Mouse (Mus musculus) forebrain, embryonic 10.5 days (tissue): ENCODE results near the gene Tmem183a. TPM values are rescaled to one million over a fixed set of nuclear protein-coding genes. Genes with fewer than 3 reads are reported as not detected.

ENCODE experiments used
- DNase-seq: peaks from one replicate; pipeline ENCODE4 v3.0.0-alpha.2; 2017; ENCODE audit warnings: low spot score; ENCODE audit errors: extremely low spot score
- H3K27ac ChIP-seq: fragments of 300-500 bp; sonication (generic); 2 replicates; pipeline ENCODE4 v1.5.1; 2016; ENCODE audit warnings: mild to moderate bottlenecking
- H3K27me3 ChIP-seq: fragments of 300-500 bp; sonication (generic); 2 replicates; pipeline ENCODE4 v1.6.1; 2016; ENCODE audit warnings: mild to moderate bottlenecking; ENCODE audit not compliant: poor library complexity, severe bottlenecking
- H3K36me3 ChIP-seq: fragments of 300-500 bp; sonication (generic); replicated peaks from 2 replicates; pipeline ENCODE4 v1.6.1; 2016; ENCODE audit warnings: mild to moderate bottlenecking, moderate library complexity
- H3K4me1 ChIP-seq: fragments of 300-500 bp; sonication (generic); 2 replicates; pipeline ENCODE4 v1.6.1; 2016
- H3K4me3 ChIP-seq: fragments of 300-500 bp; sonication (generic); 2 replicates; pipeline ENCODE4 v1.5.1; 2016; ENCODE audit warnings: mild to moderate bottlenecking, moderate library complexity
- H3K9me3 ChIP-seq: fragments of 300-500 bp; sonication (generic); 2 replicates; pipeline ENCODE4 v1.6.1; 2016; ENCODE audit warnings: mild to moderate bottlenecking, moderate library complexity
- WGBS: fragments of 180-500 bp; shearing (Covaris S2); methylation state at CpG from one replicate; pipeline ENCODE4 v1.1.7; 2016; 5-methylcytosine and 5-hydroxymethylcytosine counted together
- polyA plus RNA-seq: library from polyadenylated mRNA; unstranded; fragments of >200 nt; fragmentation: Nextera tagmentation; extraction: Ambion mirVana; gene quantifications from 2 replicates; pipeline ENCODE4 v1.2.1, GENCODE M21; 2016

Gene Tmem183a
- polyA plus RNA-seq = 134 and 136 TPM in 2 replicates

DNA sequence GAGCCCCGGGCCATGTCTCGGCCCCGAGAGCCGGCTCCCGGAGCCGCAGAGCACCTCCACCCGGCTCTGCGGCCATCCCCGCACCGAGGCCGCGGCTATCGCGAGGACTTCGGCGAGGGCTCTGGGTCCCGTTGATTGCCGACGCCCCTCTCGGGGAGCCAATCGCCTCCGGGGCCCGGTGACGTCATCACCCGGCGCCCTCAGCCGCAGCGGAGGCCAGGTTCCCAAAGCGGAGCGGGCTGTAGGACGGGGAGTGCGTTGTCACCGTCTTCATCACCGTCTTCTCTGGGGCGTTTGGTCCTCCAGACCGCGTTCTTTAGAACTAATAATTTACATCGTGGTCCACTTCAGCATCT, at the start of gene Tmem183a:
TSS of gene Tmem183a (minus strand) at position 123 of the 356 bp plus-strand sequence.
- peaks cover 38% of the 10 kb centered on the region for H3K36me3 ChIP-seq
- no peaks in the 10 kb centered on the region for H3K27me3 ChIP-seq
- H3K9me3 ChIP-seq = no peaks in the 10 kb centered on the region
- H3K27ac ChIP-seq = peak within 1 kb of the TSS; percentile 96
- H3K4me1 ChIP-seq = peaks cover 13% of the 10 kb centered on the region
- under 1% methylated on average over 38 of the region's 38 CpGs for WGBS
- peak within 1 kb of the TSS; percentile 93 for H3K4me3 ChIP-seq
- peak; percentile 94 for DNase-seq

DNA sequence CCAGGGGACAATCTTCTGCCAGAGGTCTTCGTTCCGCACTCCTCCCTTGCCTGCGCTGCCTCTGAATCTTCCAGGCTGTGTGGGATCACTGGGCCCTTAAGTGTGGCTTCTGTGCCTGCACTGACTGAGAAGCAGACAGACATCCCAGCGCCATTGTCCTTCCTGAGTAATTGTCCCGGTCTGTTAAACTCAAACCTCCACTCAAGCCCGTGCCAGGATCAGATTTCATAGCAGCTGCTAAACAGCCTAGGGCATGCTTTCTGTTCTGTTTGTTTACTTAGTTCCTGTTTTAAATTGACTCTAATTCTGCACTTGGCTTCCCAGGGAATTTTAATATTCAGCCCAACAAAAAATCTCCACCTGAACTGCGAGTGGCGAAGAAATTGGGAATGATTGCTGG, 46.3 kb upstream of the Tmem183a start:
- Histone ChIP-seq H3K4me1 (peaks cover 23% of the 10 kb centered on the region), H3K27me3 (no peaks in the 10 kb centered on the region), H3K9me3 (no peaks in the 10 kb centered on the region), H3K36me3 (peaks cover 48% of the 10 kb centered on the region), H3K4me3 (no peak overlapping the region), H3K27ac (no peak overlapping the region)
- WGBS = 87% methylated on average over 8 of the region's 8 CpGs
- DNase-seq = no peak

DNA sequence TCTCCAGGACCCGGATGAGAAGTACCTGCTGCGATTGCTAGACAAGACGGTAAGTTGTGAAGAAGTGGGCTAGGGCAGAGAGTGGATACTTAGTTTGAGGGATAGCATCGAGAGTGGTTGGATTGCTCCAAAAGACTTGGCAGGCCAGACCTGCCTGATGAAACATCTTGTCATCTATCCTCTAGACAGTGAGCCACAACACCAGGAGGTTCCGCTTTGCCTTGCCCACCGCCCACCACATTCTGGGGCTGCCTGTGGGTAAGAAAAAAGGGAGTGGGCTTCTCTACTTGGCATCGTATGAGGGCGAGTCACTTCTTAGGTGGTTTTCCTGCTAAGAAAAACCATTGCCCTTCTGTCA, 44.6 kb upstream of the Tmem183a start:
- DNase-seq = no peak
- Histone ChIP-seq H3K4me3 (peak overlapping the region; percentile 82), H3K4me1 (peaks cover 23% of the 10 kb centered on the region), H3K36me3 (peaks cover 41% of the 10 kb centered on the region), H3K27ac (peak overlapping the region; percentile 88), H3K27me3 (no peaks in the 10 kb centered on the region), H3K9me3 (no peaks in the 10 kb centered on the region)
- whole genome bisulfite sequencing = 43% methylated on average over 8 of the region's 8 CpGs

DNA sequence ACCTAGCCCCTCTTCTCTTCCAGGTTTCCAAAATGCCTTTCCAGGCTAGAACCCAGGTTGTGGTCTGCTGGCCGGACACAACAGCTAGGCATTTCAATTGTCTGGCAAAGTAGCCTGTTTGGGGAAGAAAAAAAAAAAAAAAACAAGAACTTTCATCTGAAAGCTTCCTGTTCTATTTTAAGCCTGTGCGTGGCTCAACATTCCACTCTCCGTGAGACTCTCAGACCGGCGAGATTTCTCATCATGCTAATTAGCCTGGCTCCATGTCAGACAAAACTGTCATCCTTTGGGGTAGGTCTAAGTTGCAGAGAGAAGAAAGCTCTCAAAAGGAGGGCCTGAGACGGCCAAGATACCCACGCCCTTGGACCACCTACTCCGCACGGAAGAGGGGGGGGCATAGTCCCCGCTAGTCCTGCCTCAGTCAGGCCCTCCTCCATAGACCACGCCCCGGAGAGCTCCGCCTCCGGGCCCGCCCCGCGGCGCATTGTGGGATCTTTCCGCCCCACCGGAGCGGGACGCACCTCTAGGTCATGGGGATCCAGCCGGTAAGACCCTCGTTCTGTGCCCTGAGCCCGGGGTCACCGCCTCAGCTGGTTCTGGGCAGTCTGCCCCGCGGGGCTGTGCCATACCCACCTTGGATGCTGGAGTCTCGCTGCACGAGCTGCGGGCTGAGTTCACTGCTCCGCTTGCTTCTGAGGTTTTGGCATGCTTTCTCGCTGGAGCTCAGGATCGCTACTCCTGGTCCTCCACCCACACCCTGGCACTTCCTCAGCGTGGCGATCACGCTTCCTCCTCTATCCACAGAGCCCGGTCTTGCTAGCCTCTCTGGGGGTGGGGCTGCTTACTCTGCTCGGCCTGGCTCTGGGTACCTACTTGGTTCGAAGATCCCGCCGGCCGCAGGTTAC, 44.0 kb upstream of the Tmem183a start, which contains the start of gene Cyb5r1:
TSS of gene Cyb5r1 (plus strand) at position 51 of the 905 bp plus-strand sequence.
- DNase-seq = peak; percentile 87
- WGBS = 3% methylated on average over 43 of the region's 43 CpGs
- H3K36me3 ChIP-seq = peaks cover 34% of the 10 kb centered on the region
- peak within 1 kb of the TSS; percentile 88 for H3K27ac ChIP-seq
- H3K4me3 ChIP-seq = peak within 1 kb of the TSS; percentile 82
- no peaks in the 10 kb centered on the region for H3K27me3 ChIP-seq
- H3K4me1 ChIP-seq = peaks cover 23% of the 10 kb centered on the region
- H3K9me3 ChIP-seq = no peaks in the 10 kb centered on the region

GRCm38 (mm10) chr1:134399735-134400134, 38.0 kb upstream of the Tmem183a start:
- no peak overlapping the region for H3K27ac ChIP-seq
- no peak for DNase-seq
- H3K4me1 ChIP-seq = no peaks in the 10 kb centered on the region
- no peak overlapping the region for H3K4me3 ChIP-seq
- no peaks in the 10 kb centered on the region for H3K36me3 ChIP-seq
- H3K27me3 ChIP-seq = no peaks in the 10 kb centered on the region
- WGBS = 62% methylated on average over 5 of the region's 5 CpGs
- H3K9me3 ChIP-seq = no peaks in the 10 kb centered on the region

DNA sequence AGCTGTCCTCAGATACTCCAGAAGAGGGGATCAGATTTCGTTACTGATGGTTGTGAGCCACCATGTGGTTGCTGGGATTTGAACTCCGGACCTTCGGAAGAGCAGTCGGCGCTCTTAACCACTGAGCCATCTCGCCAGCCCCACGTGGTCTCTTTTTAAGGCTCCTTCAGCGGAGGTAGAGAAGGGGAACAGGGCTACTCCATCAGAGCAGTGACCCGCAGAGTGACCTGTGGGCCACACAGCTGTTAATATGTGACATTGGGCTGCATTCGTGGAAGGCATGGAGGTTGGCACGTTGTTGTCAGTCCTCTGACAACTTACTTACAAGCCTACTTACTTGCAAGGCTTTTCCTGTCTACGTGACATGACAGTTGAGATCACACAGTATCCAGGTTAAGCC, 36.4 kb upstream of the Tmem183a start:
- WGBS = 89% methylated on average over 12 of the region's 12 CpGs

DNA sequence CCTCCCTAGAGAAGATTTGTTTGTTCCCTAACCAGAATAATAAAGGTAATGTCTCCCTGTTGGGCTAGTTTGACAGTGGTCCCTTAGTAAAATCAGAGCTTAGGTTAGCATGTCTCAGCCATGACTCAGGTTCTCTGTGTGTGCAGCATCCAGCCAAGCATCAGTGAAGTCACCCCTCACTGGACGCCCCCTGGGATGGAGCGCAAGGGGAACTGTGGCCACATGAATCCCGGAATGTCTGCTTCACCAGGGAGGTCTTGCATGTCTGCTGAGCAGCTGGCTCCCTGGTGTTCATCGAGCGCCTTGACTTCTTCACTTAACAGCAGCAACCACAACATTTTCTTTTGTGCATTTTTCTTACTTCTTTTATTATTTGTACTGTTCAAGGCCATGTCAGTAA, 32.0 kb upstream of the Tmem183a start:
- Histone ChIP-seq H3K36me3 (no peaks in the 10 kb centered on the region), H3K27ac (no peak overlapping the region), H3K4me3 (no peak overlapping the region), H3K4me1 (no peaks in the 10 kb centered on the region), H3K9me3 (no peaks in the 10 kb centered on the region), H3K27me3 (no peaks in the 10 kb centered on the region)
- no peak for DNase-seq
- WGBS = 62% methylated on average over 5 of the region's 5 CpGs

More for the DNA sequence above, 36.4 kb upstream of the Tmem183a start:
- Histone ChIP-seq H3K4me3 (no peak overlapping the region), H3K4me1 (no peaks in the 10 kb centered on the region), H3K27ac (no peak overlapping the region), H3K36me3 (no peaks in the 10 kb centered on the region), H3K27me3 (no peaks in the 10 kb centered on the region), H3K9me3 (no peaks in the 10 kb centered on the region)
- DNase-seq = no peak

- no peak for DNase-seq
- Histone ChIP-seq H3K4me1 (peaks cover 14% of the 10 kb centered on the region), H3K27me3 (no peaks in the 10 kb centered on the region; the same call in 1 of the 2 replicates), H3K9me3 (no peaks in the 10 kb centered on the region; the same call in 1 of the 2 replicates), H3K36me3 (no peaks in the 10 kb centered on the region), H3K27ac (no peak within 1 kb of the TSS), H3K4me3 (no peak within 1 kb of the TSS)
- 93% methylated on average over 1 of the region's 1 CpGs for WGBS
Measured at GRCm38 (mm10) chr1:134385666-134386065, 23.9 kb upstream of the Tmem183a start, which contains the start of gene 4933406M09Rik. Gene 4933406M09Rik, plus strand, starts transcription at chr1:134385940.

GRCm38 (mm10) chr1:134385176-134385575, 23.4 kb upstream of the Tmem183a start:
- H3K27ac ChIP-seq = no peak overlapping the region
- no peaks in the 10 kb centered on the region for H3K36me3 ChIP-seq
- H3K4me3 ChIP-seq = no peak overlapping the region
- DNase-seq = no peak
- H3K4me1 ChIP-seq = peaks cover 14% of the 10 kb centered on the region
- no peaks in the 10 kb centered on the region; the same call in 1 of the 2 replicates for H3K9me3 ChIP-seq
- no peaks in the 10 kb centered on the region; the same call in 1 of the 2 replicates for H3K27me3 ChIP-seq

GRCm38 (mm10) chr1:134384581-134384980, 22.8 kb upstream of the Tmem183a start:
- Histone ChIP-seq H3K4me1 (peaks cover 14% of the 10 kb centered on the region), H3K36me3 (no peaks in the 10 kb centered on the region), H3K27me3 (no peaks in the 10 kb centered on the region; the same call in 1 of the 2 replicates), H3K9me3 (no peaks in the 10 kb centered on the region; the same call in 1 of the 2 replicates), H3K27ac (no peak overlapping the region), H3K4me3 (no peak overlapping the region)
- no peak for DNase-seq
- 83% methylated on average over 4 of the region's 4 CpGs for WGBS

DNA sequence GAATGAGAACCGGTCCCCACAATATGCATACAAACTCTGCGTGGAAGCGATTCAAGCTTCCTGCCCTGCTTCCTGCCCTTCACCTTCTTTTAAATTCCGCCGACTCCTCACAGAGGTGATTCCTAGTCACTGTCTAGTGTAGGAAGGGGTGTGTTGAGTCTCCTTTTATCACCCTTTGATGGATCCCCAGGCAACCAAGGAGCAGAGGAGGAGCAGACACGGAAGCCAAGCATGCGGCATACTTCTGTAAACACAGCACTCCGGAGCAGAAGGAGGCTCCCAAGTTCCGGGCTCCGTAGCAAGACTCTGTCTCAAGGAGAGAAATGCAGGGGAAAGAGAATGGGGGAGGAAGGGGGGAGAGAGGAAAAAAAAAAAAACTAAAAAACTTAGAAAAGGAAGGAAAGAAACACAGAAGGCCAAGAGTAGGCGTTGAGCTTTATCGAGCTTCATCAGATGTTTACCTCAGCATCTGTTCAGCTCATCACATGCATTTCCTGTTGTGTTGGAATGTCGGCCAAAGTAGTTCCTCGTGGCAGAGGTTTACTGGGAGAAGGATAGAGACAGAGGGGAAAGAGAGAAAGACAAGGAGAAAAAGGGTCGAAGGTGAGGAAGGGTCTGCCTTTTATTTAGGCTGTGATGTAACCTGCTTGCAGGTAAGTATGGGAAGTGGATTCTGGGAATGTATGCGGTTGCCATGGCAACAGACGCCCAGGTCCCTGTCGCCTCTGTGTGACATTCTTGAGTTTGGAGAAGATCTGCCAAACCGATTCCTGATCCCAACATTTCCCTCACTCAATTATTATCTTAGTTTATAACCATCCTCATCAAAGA, 20.2 kb upstream of the Tmem183a start:
- no peaks in the 10 kb centered on the region; the same call in 1 of the 2 replicates for H3K27me3 ChIP-seq
- H3K36me3 ChIP-seq = no peaks in the 10 kb centered on the region
- H3K27ac ChIP-seq = no peak overlapping the region
- 17% methylated on average over 19 of the region's 19 CpGs for WGBS
- H3K4me3 ChIP-seq = peak overlapping the region; percentile 43
- H3K9me3 ChIP-seq = no peaks in the 10 kb centered on the region; the same call in 1 of the 2 replicates
- no peak for DNase-seq
- peaks cover 14% of the 10 kb centered on the region for H3K4me1 ChIP-seq

DNA sequence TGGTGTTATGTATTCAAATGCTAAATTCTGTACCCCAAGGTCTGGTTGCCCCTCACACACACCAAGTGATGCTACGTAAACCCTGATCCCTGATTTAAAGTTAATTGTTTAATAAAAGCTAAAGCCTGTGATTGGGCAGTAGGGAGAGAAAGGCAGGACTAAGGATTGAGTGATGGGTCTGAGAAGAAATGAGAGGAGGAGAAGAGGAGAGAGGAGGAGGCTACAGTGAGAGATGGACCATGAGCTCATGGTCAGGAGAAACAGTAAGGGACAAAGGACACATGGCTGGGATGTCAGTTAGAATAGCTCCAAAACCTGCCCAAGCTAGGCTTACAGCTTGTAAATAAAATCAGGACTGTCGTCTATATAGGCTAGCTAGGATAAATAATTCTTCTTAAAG, 19.3 kb upstream of the Tmem183a start:
- H3K4me1 ChIP-seq = peaks cover 14% of the 10 kb centered on the region
- 88% methylated on average over 2 of the region's 2 CpGs for WGBS

More for the DNA sequence above, 19.3 kb upstream of the Tmem183a start:
- H3K27me3 ChIP-seq = no peaks in the 10 kb centered on the region; the same call in 1 of the 2 replicates
- H3K4me3 ChIP-seq = no peak overlapping the region
- DNase-seq = no peak
- H3K27ac ChIP-seq = no peak overlapping the region
- H3K36me3 ChIP-seq = no peaks in the 10 kb centered on the region
- H3K9me3 ChIP-seq = no peaks in the 10 kb centered on the region; the same call in 1 of the 2 replicates
